Mouse (Mus musculus): ENCODE results near the gene Hs6st3. TPM values are rescaled to one million over a fixed set of nuclear protein-coding genes. Genes with fewer than 3 reads are reported as not detected.
A peak's percentile ranks its signal among the peaks of the same experiment; 100 is the strongest.

Gene Hs6st3
- total RNA-seq, 2 experiments from 2014 or later: 61.7 to 71.9 TPM

DNA sequence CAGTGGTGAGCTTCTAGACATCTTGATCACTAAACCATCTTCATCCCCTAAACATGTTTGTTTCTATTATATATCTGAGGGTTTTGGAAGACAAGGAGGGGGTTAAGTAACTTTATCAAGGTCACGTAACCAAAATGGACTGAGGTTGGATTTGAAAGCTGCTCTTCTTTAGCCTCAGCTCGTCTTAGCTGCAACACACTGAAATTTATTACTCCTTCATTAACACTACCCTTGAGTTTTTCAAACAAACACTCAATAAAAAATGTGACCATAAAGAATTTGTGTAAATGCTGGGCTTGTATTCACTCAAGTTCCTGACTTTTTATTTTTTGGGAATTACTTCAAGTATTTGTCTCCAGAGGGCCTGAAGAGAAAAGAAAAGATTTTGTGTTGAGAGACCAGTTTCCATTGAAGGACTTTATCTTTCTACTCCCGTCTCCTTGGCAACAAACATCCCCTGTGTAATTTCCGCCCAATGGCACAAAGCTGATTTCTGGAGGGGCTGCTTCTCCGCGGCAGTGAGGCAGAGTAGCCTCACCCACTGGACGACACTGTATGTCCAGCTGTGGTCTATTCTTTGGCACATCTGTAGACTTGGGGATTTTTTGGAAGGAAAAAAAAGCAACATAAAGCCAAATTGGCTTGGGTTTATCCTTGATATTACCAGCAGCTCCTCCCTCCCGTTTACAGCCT is 696.0 kb downstream of the Hs6st3 start:
- Histone ChIP-seq H3K27ac (no peak overlapping the region), H3K4me3 (no peak overlapping the region)
- intact Hi-C loops (cut with DNase I): no loop called here
- DNase-seq (ENCODE audit: extremely low spot score in 1 of 2, low spot score in 2 of 2): no peak
- no peak for TF ChIP-seq CTCF (IDR thresholded peaks at IDR 0.05)

DNA sequence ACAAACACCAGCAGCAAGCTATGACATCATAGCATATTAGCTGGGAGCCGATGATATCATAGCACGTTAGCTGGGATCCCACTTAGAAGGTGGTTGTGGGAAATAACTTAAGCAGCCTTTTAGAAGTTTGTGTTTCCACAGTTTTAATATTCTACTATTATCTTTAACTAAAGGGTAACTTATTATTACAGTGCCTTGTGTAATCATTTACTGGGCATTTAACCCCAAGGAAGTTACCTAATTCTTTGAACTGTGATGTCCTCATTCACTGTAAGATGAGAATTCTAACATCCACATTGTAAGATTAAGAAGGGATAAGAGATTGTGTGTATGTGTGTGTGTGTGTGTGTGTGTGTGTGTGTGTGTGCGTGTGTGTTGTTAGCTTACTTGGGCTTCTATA is 697.9 kb downstream of the Hs6st3 start:
- intact Hi-C loops (cut with DNase I): no loop called here
- no peak for TF ChIP-seq CTCF (IDR thresholded peaks at IDR 0.05)
- H3K4me3 ChIP-seq: no peak overlapping the region
- DNase-seq (ENCODE audit: extremely low spot score in 1 of 2, low spot score in 2 of 2): no peak
- H3K27ac ChIP-seq: no peak overlapping the region

DNA sequence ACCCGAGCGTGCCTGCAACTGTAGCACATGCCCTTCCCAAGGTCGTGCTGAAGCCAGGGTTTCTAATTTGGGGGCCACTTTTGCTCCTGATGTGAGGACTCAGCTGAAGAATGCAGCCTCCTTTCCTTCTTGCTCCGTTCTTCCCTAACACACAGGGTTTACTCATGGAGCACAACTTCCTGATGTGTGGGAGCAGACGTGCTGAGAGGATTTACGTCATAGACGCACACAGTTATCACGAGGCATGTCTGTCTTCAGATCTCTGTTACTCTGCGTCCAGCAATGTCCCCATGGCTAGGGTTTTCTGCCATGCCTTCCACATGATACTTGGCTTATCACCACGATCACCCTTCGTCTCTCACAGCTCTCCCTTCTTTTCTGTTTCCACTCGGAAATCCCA is 709.4 kb downstream of the Hs6st3 start:
- TF ChIP-seq CTCF (IDR thresholded peaks at IDR 0.05): no peak
- H3K4me3 ChIP-seq: no peak overlapping the region
- no peak for DNase-seq (ENCODE audit: extremely low spot score in 1 of 2, low spot score in 2 of 2)
- peak overlapping the region; percentile 8; the same call in 1 of the 2 replicates for H3K27ac ChIP-seq
- intact Hi-C loops (cut with DNase I): no loop called here

DNA sequence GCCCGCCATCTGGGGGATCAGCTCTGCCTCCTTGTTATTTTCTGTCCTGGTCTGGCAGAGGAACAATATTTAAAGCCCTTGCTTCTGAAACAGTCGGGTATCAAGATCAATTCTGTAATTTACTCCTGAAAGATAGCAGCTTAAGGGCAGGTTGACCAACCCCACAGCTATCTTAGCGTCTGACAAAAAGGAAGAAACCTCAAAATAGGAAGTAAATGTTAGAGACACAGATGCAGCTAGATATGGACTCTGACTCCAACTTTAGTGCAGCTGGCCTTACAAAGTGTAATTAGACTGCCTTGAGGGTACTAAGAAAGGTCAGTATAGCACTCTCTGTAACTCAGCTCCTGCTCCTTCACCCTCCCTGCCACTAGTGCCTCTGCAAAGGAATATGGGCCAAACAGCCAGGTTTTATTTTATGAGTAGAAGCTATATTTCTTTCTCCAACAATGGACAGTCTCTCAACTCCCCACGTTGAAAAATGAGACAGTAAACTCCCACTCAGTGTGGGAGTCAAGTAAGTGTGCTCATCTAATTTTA is 710.7 kb downstream of the Hs6st3 start:
- Histone ChIP-seq H3K27ac (no peak overlapping the region), H3K4me3 (no peak overlapping the region)
- no peak for DNase-seq (ENCODE audit: extremely low spot score in 1 of 2, low spot score in 2 of 2)
- TF ChIP-seq CTCF (IDR thresholded peaks at IDR 0.05): no peak
- intact Hi-C loops (cut with DNase I): no loop called here

DNA sequence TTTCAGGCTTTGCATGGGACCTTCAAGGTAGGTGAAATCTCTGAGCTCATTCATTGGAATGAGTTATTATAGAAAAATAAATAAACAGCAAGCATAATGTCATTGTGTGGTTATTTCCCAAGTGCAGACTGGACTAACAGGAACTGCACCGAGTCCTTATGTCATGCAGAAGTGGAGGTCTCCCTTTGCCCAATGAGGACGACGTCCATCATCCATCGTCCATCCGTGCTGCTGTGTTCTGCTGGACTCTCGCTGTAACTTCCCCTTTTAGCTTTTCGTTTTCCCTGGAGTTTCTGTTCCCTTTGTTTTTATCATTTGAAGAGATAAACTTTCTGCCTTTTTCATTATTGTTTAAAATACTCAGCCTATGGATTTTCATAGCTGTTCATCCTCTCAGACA is 711.2 kb downstream of the Hs6st3 start:
- intact Hi-C loops (cut with DNase I): no loop called here

DNA sequence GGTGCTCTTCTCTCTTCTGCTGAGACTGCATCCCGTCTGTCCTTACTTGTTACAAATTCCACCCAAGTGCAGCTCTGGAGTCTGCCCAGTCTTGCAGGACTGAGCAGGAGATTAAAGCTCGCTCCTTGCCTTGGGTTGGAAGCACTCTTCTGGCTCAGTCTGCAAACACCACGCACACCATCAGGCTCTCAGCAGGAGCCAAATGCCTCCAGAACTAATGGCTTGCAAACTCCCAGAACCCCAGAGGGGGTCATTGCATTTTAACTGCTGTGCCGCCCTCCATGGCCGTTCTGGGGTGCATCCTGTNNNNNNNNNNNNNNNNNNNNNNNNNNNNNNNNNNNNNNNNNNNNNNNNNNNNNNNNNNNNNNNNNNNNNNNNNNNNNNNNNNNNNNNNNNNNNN is 714.0 kb downstream of the Hs6st3 start:
- Histone ChIP-seq H3K27ac (peak overlapping the region; percentile 66), H3K4me3 (no peak overlapping the region)
- no peak for TF ChIP-seq CTCF (IDR thresholded peaks at IDR 0.05)
- intact Hi-C loops (cut with DNase I): loop anchor here (5.0 to 10.0 kb wide), 3 partner anchors 55 to 730 kb away; no protein-coding TSS in a partner anchor
- DNase-seq (ENCODE audit: extremely low spot score in 1 of 2, low spot score in 2 of 2): no peak

More for the DNA sequence above, 711.2 kb downstream of the Hs6st3 start:
- Histone ChIP-seq H3K4me3 (no peak overlapping the region), H3K27ac (no peak overlapping the region)
- no peak for TF ChIP-seq CTCF (IDR thresholded peaks at IDR 0.05)
- DNase-seq (ENCODE audit: extremely low spot score in 1 of 2, low spot score in 2 of 2): no peak

DNA sequence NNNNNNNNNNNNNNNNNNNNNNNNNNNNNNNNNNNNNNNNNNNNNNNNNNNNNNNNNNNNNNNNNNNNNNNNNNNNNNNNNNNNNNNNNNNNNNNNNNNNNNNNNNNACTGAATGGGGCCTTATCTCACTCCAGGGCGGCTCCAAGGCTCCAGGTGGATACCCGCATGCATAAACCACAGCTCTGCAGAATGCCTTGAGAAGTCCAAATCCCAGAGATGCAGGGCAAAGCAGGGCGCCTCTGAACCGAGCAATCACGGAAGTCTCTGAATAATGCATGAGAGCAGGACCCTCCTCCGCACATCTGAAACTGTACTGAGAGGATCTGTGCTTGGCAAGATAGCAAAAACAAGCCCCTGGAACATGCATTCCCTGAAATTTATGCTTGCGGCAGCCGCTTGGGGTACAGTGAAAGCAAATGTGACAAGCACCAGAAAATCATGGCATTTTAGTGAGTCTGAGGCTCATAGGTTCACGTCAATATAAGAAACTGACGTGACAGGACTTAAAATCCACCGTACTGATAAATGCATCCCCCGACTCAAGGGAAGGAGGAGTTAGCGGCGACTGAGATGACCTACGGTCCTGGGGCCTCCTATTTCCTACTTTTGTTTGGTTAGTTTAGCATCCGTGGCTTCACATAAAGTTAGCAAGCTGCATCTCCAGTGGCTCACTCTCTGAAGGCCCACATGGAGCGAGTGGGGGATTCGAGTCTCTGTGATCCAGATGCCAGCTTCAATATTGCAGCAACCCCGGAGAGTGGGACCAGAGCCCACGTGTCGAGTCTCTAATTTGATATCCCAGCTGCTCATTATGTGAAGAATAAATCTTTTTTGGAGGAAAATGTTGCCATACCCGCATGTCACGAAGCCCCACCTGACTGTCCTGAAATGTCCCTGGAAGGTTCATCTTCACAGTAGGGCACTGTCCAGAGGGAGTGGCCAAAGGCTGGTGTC is 719.5 kb downstream of the Hs6st3 start:
- TF ChIP-seq CTCF (IDR thresholded peaks at IDR 0.05): peak; percentile 12
- Histone ChIP-seq H3K27ac (peak overlapping the region; percentile 71), H3K4me3 (peak overlapping the region; percentile 25)
- DNase-seq (ENCODE audit: extremely low spot score in 1 of 2, low spot score in 2 of 2): peak; percentile 27 to 56
- intact Hi-C loops (cut with DNase I): loop anchor here (5.0 to 10.0 kb wide), 5 partner anchors 147 to 760 kb away; partner anchors contain the start of genes Hs6st3 and Uggt2

DNA sequence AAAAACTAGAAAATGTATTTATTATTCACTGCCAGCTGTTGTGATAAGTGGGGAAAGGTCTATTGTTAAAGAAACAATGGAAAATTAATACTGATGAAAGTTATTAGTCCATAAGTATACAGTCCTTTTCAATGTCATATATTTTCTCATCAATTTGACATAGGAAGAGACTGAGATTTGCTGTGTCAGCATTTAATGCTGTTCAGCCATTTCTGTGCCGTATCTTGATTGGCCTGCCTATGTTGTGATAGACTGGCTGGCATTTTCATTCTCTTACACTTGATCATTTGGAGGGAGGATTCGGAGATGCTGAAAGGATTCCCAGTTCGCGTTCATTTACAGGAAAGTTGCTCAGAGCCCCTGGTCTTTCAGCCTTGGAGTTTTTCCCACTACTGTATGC is 735.5 kb downstream of the Hs6st3 start:
- no peak overlapping the region for H3K27ac ChIP-seq
- DNase-seq (ENCODE audit: extremely low spot score in 1 of 2, low spot score in 2 of 2): no peak
- no peak overlapping the region for H3K4me3 ChIP-seq
- TF ChIP-seq CTCF (IDR thresholded peaks at IDR 0.05): no peak
- intact Hi-C loops (cut with DNase I): no loop called here

DNA sequence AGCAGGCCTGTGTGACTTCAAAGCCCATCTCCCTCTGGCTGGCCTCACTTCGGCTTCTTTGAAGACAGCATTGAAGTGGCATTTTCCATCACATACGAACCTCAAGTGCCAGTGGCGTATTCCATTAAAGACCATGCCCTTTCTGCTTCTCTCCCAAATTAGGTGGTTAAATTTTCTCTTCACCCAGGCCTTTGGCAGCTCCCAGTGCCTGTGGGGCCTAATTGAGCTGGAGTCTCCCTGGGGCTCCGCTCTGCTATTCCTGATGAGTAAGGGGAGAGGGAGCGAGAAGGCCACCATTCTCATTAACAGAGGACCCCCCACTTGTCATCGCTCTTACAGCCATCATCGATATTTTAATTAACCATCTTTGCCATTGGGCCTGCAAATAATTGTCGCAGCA is 754.8 kb downstream of the Hs6st3 start:
- Histone ChIP-seq H3K4me3 (no peak overlapping the region), H3K27ac (no peak overlapping the region)
- DNase-seq (ENCODE audit: extremely low spot score in 1 of 2, low spot score in 2 of 2): no peak
- TF ChIP-seq CTCF (IDR thresholded peaks at IDR 0.05): no peak
- intact Hi-C loops (cut with DNase I): no loop called here

DNA sequence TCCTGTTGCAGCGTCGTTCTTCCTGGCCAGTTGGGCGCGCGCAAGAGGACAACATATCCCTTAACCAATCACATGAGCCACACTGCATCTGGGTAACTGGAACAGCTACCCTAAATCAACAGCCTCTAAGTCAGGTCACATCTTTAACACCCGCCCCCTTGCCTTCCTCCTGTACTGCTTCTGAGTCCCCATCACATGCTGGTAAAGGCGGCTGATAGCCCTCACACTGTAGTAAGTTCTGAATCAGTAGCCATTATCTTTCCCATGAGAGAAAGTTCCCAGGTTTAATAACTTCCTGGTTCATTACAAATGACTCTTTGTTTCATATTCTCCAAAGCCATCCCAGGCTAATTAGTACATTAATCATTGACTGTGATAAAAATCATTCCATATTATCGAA is 757.0 kb downstream of the Hs6st3 start:
- intact Hi-C loops (cut with DNase I): no loop called here
- no peak for DNase-seq (ENCODE audit: extremely low spot score in 1 of 2, low spot score in 2 of 2)
- H3K4me3 ChIP-seq: no peak overlapping the region
- no peak overlapping the region for H3K27ac ChIP-seq
- TF ChIP-seq CTCF (IDR thresholded peaks at IDR 0.05): no peak

DNA sequence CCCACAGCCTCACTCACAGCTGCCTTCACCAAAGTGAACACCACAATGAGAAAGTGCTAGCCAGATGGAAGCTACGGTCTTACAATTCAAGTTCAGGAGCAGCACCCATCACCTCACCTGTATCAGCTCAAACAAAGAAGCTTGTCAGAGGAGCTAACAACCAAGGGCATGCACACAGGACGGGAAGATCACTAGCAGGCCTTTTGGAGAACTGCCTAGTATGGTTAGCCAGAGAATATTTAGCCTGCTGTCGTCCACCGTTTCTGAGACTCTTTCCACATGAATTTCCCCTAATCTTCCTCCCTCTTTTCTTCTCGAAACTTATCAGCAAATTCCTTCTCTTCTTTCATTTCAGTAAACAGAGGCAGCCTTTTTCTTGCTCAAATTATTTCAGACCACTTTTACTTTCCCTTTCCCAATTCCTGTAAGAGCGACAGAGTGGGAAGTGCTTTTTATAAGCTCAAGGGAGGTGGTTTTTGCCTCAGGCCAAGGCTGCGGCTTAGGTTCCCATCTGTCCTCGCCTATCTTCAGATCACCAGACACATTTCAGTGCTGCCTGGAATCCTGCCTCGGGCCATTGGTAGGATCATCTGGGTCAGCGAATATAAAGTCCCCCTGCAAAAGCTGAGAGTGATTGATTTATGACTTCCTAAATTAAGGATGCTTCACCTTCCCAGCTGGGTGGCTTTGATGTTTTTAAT is 757.8 kb downstream of the Hs6st3 start:
- intact Hi-C loops (cut with DNase I): no loop called here
- no peak for DNase-seq (ENCODE audit: extremely low spot score in 1 of 2, low spot score in 2 of 2)
- no peak overlapping the region for H3K4me3 ChIP-seq
- TF ChIP-seq CTCF (IDR thresholded peaks at IDR 0.05): no peak
- no peak overlapping the region for H3K27ac ChIP-seq
